Mouse (Mus musculus): ENCODE measurements around the gene Mief2.

- no peak for TF ChIP-seq CTCF (IDR thresholded peaks at IDR 0.05; ENCODE audit: low read depth)
- TF ChIP-seq EP300 (IDR thresholded peaks at IDR 0.05; ENCODE audit: low read depth): no peak
Measured at GRCm38 (mm10) chr11:60698806-60699523, 29.2 kb upstream of the Mief2 start.

Data from liver, postnatal 0 days (tissue).